Mouse (Mus musculus): ENCODE measurements at regions not wholly inside any gene's neighbourhood (a gene's known extent, or its start where the extent isn't known, plus 50 kb on each side); places are given as distances from the start of the nearest gene placed in this dataset.

DNA sequence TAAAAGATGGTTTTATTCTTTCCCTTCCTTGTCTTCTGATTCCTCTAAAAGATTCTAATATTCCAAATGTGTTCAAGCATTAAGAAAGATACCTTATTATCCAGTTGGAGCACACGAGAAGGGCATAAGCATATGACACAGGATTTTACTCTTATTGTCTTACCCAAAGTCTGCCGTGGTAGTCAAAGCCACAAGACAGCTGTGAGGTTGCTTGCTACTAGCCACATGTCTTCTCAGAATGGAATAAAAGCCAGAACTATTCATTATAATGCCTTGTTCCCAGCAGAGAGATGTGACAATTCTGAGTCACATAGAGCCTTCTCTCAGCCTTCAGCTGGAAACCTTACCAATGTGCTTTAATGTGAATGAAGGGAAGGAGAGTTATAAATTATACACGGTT is 71.5 kb downstream of the Pdha2 start:
- DNase-seq, result no peak

DNA sequence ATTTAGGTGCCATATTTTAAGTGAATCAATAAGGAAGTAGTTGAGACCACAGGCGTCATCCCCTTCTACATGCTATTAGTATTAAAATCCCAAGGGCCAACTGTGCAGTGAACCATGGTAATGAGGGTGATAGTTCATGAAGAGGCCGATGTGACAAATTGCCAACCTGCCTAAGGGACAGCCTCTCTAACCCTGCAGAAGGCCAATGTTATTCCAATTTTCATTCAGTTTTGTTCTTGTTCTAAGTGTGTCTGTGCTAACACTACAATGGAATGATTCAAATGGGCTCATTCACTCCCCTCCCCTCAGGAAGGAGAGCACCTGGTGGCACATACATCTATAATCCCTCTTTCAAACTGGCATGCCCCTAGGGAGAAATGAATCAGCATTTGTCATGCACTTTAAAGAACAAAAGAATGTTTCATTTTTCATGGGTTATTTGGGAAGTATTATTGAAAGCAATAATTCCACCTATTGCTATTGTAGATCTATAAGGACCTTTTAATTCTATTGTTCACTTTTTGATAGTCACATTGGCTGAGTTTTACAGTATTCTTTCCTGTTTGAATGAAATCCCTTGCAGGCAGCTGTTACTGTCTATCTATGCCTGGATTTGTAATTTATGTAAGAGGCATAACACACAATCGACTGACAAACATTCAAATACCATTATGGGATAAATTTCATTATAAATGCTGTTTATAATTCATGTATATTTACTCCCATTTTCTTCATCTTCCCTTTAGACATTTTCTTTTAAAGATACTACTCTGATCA is 99.6 kb downstream of the Pdha2 start:
- DNase-seq, result peak; percentile 9

DNA sequence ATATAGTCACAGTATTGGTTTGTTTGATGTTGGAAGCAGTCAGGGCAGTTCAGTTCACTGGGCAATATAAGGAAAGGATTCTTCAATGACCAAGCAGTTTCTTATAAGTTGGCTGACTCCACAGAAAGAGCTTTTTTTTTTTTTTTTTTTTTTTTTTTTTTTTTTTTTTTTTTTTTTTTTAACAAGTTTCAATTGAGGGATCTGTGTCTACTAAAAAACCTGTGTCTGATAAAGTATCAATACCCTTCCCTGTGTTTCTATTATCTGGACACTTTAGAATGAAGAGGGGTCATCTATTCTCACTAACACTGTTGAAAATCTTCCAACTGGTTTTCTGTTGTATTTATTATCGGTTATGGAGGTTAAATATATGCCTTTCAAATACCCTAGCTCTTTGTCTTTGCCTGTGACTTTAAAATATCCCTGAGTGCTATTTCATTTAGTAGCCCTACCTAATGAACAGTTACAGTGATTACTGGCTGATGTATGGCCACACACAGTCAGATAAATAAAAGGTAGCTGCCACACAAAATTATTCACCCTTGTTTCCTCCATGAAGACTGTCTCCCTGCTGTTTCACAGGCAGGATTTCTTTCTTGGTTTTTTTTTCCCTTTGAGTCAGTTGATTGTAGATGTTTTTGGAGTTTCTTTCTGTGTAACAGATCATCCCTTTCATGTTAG is 100.3 kb downstream of the Pdha2 start:
- no peak for DNase-seq
